Mouse (Mus musculus): ENCODE data around the gene Fktn.
"Not testable (repeated sequence)": the region's sequence is repeated elsewhere in the genome, so short reads cannot be mapped to it uniquely, and the experiment has no call there.

The Fktn gene

DNA sequence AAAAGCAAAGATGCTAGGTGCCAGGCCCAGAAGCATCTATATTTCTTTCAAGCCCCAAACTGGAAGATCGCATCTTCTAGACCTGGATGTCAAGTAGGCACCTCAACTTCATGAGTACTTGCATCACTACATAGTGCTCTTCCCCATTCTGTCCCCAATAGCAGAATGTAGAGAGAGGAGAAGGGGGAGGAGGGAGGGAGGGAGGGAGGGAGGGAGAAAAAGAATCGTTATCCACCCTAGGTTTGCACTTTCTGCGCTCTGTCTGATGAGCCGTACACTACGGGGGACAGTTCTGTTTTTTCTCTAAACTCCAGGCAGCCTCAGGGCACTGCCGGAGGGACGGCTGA, at the start of gene Fktn:
Gene Fktn (plus strand): TSS at position 295 of the 347 bp plus-strand sequence.
- no peak for DNase-seq (ENCODE audit: low read depth)

DNA sequence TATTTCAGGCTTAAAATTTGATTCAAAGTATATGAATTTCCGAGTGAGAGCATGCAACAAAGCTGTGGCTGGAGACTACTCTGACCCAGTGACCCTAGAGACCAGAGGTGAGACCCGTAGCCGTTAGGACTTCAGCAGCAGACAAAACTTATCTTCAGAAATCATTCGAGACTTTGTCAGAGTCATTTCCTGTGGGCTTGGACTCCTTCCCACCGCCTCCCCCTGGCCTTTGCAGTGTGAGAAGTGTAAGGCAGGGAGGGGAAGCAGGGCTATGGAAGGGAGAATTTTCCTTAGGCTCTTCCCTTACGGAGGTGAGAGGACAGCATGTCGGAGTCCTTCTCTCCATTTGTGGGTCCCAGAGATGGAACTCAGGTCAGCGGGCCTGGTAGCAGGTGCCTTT, 31.7 kb upstream of the Fktn start:
- no peak for DNase-seq (ENCODE audit: low read depth)

DNA sequence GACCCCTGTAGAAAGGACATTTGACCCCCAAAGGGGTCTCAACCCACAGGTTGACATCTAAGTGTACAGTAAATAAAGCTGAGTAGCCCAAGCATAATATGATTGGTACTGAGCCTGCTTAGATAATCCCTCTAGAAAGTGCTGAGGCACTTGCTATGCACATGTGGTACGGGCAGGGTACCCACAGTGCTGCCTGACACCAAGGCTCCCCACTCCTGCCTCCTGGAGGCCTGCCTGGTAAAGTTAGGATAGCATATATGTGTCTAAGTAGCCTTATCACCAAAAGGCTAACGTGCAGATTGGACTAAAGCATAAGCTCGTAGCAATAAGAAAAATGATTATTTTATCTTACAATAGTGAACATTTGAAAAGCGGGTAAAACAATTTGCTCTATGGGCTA, 24.8 kb upstream of the Fktn start:
- no peak for DNase-seq (ENCODE audit: low read depth)

DNA sequence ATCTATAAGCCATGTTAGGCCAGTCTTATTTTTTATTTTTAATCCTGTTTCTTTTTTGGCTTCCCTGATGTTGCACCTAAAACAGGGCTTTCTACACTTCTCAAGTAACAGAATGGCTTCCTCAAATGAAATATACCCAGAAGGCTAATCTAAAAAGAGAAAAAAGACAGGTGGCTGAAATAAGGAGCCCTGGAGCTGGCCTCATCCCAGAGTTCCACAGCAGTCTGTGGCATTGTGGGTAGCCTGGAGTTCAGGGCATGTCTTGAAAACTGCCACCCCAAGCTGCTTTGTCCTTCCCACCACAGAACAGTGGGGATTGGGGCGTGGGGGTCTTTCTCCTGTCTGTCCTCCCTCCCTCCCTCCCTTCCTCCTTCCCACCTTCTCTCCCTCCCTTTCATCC, 22.4 kb upstream of the Fktn start:
- DNase-seq (ENCODE audit: low read depth): no peak

DNA sequence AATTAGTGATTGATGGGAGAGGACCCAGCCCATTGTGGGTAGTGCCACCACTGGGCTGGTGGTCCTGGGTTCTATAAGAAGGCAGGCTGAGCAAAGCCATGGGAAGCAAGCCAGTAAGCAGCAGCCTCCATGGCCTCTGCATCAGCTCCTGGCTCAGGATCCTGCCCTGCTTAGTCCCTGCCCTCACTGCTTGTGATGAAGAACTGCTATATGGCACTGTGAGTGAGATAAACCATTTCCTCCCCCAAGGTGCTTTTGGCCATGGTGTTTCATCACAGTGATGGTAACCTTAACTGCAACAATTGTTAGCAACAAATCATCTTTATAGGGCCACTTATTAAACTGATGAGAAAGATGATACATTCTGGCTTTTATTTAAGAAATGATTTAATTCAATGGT, 4.6 kb upstream of the Fktn start:
- DNase-seq (ENCODE audit: low read depth): not testable (repeated sequence)

DNA sequence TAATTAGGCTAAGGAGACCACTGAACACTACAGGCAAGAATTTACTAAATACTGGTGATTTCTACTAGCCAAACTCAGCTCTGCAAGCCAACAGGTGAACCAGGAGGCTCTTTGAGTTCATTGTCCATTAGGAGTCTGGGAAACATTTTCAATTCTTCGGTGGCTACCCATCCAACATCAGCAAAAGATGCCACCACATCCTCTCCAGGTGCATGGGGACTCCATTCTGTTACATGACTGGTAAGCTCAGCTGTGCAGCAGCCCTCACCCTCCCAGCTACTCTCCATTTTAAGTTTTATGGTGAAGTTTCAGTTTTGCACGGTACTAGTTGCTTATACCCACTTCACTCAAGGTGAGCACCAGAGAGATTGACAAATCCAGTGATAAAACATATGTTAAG, 3.8 kb upstream of the Fktn start:
- no peak for DNase-seq (ENCODE audit: low read depth)

DNA sequence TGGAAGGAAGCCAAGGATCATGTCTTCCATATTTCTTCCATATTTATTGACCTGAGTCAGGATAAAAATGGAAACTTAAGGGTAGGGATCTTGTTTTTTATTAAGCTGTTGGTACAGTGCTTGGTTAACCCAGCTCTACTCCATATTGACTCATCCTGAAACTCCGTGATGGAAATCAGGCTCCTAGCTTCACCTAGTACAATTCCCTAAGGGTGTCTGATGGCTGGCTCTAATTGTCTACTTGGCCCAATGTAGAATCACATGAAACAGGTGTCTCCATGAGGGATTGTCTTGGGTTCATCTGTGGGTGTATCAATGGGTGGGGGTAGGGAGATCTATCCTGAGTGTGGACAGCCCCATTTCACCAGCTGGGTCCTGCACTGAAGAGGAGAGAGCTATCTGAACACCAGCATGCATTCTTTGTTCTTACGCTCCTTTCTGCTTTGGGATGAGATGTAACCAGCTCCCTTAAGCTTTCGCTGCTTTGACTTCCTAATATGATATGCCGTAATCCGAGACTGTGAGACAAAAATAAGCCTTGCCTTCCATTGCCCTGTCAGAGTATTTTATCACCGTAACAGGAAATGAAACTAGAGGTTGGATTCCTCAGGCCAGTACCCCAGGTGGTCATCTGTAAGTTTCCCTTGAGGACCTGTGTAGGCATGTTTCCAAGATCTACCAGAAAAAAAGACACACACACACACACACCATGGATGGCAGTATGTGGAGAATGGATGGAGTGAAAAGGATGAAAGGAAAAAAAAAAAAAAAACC, 3.1 kb upstream of the Fktn start:
- DNase-seq (ENCODE audit: low read depth): no peak

DNA sequence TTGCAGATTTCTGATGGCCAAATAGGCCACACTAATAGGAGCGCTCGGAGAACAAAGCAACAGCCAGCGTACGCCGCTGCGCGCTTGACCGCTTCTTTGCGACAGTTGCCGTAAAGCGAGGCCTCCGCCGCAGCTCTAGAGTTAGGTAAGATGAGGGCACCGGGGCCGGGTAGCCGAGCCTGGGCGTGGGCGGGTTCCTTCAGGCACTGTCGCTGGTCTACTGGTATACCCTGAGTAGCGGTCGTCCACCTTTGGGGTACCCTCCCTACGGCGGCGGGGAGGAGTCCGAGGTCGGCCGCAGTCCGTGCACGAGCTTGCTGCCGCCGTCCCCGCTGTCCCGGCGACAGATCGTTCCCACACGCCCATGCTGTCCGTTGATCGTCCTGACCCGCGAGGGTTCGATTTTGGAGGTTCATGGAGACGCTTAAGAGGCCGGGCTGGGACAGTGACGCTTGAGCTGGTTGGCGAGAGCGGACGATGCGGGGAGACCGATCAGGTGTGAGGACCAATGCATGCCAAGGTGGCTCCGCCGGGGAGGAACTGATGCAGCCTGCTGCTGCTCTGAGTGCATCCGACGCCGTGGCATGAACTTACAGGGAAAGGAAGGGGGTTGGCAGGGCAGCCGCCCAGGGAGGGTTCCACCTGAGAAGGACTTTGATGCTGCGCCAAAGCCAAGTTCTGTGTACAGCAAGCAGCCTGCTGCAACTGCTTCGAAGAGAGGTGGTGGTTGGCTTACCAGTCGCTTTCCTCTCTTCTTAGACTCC, 435 bp downstream of the Fktn start:
- DNase-seq (ENCODE audit: low read depth): peak; percentile 90

DNA sequence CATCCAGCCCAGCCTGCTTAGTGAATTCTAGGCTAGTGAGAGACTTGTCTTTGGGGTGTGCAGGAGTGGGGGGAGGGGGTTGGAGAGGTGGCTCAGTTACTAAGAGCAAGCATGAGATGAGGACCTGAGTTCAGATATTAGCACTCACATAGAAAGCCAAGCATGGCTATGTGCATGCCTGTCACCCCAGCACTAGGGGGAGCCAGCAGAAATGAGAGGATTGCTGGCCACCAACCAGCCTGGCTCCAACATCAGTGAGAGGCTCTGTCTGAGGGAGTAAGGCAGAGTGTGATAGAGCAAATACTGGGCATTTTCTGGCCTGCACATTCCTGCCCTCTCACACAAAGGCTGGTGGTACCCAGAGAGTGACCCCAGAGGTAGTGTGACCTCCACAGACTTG, 2.2 kb downstream of the Fktn start:
- peak; percentile 34 for DNase-seq (ENCODE audit: low read depth)

DNA sequence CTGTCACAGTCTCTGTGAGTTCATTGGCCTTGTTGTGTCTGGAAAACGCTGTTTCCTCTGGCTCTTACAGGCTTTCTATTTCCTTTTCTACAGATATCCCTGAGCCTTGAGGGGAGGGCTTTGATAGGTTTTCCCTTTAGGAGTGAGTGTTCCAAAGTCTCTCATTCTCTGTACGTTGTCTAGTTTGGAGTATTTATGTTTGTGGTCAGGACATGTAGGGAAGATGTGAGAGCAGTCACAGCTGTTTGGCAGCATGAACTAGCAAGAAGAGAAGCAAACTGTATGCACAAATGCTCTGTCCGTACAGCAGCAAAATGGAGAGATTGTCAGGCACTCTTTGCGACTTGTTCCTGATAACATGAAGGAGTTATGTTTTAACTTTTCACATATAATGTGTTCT, 3.7 kb downstream of the Fktn start:
- DNase-seq (ENCODE audit: low read depth): no peak

DNA sequence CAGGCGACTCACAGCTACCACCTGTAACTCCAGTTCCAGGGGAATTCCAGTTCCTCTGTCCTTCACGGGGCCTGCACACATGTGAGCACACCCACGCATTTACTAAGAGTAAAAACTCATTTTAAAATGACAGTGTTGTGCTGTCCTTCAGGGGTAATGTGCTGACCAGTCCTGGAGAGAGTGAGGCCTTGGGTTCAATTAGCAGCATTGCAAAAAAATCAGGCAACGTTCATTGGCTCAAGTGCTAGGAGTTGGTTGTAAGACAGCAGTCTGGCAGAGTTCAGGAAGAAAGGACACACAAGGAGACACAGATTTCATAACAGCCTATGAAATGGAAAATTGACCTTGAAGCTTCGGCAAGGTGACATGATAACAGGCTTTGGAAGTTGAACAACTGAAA, 4.5 kb downstream of the Fktn start:
- DNase-seq (ENCODE audit: low read depth): no peak

DNA sequence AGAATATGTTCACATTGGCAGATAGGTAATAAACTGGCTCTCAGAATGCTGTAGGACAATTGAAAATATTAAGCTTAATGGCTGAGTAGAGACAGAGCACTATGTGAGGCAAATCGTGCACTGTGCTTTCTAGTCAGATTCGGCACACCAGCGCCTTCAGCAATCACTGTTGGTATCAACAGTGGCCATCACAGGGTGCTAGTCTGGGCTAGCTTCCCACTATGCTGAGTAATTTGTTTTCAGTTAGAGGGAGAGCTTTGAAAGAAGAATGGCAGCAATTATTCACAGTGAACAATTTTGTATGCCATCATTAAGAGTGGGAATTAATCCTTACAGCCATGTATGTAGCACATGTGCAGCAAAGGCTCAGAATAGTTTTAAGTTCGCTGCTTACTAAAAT, 8.7 kb downstream of the Fktn start:
- DNase-seq (ENCODE audit: low read depth): no peak

DNA sequence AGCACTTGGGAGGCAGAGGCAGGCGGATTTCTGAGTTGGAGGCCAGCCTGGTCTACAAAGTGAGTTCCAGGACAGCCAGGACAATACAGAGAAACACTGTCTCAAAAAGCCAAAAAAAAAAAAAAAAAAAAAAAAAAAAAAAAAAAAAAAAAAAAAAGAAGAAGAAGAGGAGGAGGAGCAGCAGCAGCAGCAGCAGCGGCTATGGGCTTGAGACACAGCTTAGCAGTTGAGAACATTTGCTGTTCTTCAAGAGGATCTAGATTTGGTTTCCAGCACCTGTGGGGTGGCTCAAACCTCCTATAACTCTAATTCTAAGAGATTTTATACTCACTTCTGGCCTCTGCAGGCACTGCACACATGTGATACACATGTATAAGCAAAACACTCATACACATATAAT, 12.3 kb downstream of the Fktn start:
- DNase-seq (ENCODE audit: low read depth): not testable (repeated sequence)

DNA sequence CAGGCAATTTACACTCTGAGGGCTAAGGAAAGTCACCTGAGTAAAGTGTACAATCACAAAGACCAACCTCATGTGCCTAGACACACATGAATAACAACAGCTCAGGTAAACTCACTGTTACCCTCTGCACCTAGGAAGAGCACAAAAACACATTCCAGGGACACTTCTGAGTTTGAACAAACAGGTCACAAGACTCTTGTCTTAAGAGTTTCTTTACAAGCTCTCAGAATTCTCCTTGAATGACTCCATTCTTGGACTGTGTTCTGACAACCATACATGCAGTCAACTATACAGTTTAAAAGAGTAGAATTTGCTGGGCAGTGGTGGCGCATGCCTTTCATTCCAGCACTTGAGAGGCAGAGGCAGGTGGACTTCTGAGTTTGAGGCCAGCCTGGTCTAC, 14.3 kb downstream of the Fktn start:
- DNase-seq (ENCODE audit: low read depth): no peak

DNA sequence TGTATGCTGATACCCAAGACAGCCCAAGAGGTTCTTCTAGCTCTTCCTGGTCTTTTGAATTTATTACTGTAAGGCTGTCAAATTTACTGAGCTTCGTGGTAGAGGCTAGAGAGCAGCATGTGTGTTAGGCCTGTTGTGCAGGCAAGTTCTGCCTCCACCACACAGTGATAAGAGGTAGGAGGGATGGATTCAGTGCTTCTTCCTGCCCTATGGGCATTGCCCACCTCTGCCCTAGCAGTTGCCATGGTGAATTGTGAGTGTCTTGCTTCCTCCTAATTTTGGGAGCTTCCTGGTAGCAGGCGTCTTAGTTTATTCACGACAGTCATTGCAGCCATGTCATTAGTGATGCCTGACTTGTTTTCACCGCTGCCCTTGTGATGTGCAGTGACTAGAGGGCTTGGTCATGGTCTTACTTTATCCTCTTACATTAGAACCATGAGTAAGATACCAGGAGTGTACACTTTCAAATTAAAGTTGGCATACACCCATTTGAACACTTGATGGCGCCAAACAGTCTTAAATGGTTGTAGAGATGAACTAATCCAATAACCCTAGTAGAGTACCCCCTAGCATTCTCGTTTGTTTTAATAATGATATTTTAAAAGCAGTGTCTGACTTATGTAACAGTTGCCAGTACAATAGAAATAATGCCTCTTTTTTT, 25.3 kb downstream of the Fktn start:
- DNase-seq (ENCODE audit: low read depth): peak; percentile 58

DNA sequence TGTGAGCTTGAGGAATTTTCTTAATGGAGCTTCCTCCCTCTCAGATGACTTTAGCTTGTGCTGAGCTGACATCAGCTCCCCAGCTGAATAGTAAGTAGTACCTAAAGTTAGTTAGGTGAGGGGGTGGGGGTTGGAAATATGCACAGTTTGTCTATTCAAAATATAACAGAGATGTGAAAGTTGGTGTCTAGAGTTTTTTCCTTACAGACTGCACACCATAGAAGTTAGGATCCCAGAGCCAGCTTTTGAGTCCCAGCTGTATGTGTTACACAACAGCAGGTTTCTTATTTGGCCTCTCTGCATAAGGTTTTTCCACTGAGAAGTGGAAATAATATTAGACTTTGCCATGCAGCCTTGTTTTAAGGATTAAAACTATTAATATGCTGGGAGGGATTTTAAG, 36.0 kb downstream of the Fktn start:
- DNase-seq (ENCODE audit: low read depth): no peak

DNA sequence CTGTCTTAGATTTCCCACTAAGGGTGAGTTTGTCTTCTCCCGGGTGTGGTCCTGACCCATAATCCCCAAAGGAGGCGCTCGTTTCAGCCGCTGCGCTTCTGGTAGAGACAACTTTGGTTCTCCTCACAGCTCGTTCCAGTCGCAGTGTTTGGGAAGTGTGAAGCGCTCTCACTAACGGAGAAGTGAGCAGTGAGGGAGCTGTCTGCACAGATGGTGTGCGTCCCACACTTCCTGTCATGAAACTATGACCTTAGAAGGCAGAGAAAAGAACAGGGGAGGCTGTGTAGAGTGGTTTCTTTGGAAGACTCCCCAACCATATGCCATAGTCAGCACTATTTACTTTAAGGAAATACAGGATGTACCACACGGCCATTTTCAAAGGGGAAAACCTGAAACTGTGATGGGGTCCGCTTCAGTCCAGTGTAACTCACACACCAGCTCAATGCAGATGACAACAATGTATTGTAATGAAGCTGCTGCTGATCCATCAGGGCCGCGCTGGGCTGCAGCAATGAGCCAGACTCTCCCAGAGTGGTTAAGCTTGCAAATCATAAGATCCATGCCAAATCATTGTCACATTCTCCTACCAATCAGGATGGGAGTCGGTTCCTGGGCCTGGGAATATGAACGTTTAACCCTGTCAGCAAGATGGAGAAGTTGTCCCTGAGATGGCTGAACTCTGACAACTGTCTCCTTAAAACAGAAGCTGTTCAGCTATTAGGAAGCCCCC, 36.8 kb downstream of the Fktn start:
- DNase-seq (ENCODE audit: low read depth): no peak

DNA sequence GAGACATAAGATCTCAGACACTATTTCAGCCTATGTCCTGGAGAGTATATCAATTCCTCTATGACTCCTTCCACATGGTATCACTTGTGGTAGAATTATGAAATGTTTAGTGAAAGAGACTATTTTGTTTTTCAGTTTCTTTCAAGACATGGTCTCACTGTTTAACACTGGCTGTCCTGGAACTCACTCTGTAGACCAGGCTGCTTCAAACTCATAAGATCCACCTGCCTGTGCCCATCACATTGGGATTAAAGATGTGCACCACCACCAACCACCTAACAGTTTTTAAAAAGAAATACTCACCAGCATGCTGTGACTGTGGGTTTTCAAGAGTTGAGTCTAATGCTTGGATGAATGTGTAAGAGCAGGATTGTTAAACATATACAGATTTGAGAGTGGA, 43.2 kb downstream of the Fktn start:
- no peak for DNase-seq (ENCODE audit: low read depth)

DNA sequence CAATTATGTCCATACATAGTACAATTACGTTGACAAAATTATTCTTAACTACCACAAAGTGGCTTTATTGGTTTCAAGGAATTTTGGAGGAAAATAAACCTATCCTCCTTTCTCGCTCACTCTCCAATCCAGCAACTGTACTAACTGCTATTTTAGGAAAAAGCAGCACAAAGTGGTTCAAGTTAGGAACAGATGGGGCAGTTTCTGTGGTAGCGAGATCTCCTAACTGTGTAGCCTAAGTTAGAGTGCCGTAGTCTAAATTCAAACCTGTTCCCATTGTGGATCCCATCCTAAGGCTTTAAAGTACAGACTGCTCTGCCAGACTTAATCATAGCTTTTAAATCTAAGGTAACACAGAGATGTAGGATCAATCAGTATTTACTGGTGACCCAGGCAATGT, 45.0 kb downstream of the Fktn start:
- no peak for DNase-seq (ENCODE audit: low read depth)

DNA sequence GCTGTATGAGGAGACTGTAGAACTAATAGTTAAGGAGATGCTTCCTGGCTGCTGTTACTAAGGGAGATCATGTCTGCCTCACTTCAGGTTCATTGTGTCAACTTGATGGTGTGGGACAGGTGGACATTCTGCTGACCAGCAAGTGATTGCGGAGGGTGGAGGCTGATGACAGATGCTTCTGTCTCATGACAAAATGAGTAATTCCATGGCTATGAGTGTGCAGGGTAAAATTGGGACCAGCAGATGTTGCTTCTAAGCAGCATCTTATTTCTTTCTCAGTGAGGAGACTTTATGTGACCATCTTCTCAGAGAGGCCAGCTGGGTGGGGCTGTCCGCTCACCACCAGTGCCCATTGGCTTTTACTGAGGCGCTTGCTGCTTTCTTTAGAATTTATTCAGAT, 45.9 kb downstream of the Fktn start:
- no peak for DNase-seq (ENCODE audit: low read depth)

DNA sequence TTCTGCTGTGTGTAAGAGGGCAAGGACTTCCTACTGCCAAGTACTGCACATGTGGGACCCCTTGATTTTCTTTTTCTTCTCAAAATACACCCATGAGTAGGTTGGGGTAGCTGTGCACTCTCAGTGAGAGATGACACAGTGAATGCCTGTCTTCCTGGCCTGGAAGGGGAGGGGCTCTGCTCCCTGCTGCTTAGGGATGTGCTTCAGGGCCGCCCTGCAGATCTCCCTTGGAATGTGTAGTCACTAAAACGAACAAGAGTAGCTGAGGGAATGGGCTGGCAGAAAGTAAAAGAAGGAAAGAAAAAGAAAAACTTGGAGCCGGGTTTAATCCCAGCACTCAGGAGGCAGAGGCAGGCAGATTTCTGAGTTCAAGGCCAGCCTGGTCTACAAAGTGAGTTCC, 48.7 kb downstream of the Fktn start:
- no peak for DNase-seq (ENCODE audit: low read depth)

DNA sequence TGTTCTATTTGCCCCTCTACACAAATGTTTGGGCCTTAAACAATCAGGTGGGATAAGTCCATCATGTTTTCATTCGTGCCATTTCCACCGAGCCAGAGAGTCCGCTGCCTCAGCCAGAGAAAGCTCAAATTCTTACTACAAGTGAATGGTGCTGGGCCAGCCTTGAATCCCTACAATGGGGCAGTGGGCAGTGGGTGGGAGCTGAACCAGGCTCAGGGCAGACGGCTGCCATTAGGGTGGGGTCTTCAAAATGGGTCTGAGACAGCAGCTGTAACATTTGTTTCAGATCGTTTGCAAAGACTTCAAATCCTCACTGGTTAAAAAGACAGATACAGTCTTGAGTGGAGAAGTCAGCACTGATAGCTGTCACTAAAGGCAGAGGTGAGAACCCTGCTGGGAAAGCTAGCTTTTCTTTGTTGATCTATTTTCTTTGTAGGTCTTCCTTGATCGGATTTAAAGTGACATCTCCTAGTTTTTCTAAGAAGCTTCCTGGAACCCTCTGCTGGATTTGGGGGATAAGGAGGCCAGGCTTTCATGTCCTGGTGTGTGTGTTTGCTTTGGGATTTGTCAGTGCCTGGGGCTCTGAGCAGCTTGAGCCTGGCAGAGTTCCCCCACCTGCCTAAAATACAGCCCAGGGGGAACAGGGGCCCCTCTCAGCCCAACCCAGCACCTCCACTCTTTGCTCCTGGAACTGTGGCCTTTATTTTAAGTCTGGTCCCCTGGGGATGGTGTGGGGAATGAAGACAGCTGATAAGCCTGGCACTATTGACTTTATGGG, 57.3 kb downstream of the Fktn start:
- DNase-seq (ENCODE audit: low read depth): no peak

Measured in naive thymus-derived CD4-positive, alpha-beta T cell, adult 2 months (primary cell).